Mouse (Mus musculus) liver, adult 2 months (tissue): ENCODE measurements around the gene Mdga1.

Experiments used
- CTCF ChIP-seq: fragments of 200-500 bp; IDR thresholded peaks from 2 replicates; pipeline ENCODE4 v1.5.1; 2011; ENCODE audit warnings: low read depth, low read length, control low read depth
- POLR2A ChIP-seq: fragments of 200-500 bp; IDR thresholded peaks from 2 replicates; pipeline ENCODE4 v1.6.1; 2011; ENCODE audit warnings: low read length, control low read depth; ENCODE audit not compliant: insufficient read depth; ENCODE audit errors: extremely low read depth

DNA sequence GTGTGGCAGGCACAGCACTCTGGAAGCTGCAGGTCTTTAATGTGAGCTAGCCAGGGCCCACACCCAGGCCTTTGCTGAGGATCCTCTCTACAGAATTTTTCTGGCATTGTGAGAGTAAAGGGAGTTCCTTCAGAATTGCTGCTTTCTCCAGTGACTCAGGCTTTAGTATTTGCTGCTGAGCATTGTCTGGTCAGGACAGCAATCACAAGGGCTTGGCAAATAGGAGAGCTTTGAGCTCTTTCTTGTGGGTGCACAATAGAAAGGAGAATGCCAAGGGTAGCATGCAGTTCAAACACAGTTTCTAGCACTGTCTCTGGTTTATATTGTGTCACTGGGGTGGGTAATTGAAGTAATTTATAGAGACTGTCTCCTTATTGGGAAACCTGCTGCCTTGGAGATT, 38.5 kb upstream of the Mdga1 start:
- TF ChIP-seq POLR2A (no peak), CTCF (no peak)
